Mouse (Mus musculus): ENCODE data around the gene Ccdc3.

Ccdc3 gene

DNA sequence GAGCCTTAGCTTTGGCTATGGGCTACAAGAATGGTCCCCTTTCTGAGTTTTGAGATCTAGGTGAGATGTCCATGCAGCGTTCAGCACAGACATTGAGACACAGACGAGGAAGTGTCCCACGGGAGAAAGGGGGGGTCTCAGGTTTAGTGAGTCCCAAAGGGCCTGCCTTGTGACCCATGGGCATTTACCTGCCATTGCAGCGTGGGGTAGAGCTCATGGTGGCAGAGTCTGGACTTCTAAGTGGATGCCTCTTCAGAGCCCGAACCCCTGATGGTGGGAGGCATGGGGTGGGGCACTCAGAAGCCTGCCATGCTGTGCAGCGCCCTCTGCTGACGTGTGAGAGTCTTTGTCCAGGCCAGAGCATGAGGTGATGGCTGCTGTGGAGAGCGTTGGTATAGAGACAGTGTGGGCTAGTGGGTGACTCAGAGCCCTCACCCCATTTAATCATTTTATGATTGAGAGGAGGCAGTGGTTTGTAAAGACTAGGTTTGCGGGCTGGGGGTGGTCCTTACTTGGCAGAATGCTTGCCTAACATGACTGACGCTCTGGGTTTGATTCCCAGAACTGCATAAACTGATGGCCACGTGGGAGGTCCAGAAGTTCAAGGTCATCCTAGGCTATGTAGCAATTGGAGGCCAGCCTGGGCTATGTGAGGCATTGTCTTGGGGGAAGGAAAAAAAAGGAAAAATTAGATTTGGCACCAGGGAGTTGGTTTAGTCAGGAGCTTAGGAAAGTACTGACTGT lies 23.6 kb downstream of the Ccdc3 start:
- DNase-seq: no peak

DNA sequence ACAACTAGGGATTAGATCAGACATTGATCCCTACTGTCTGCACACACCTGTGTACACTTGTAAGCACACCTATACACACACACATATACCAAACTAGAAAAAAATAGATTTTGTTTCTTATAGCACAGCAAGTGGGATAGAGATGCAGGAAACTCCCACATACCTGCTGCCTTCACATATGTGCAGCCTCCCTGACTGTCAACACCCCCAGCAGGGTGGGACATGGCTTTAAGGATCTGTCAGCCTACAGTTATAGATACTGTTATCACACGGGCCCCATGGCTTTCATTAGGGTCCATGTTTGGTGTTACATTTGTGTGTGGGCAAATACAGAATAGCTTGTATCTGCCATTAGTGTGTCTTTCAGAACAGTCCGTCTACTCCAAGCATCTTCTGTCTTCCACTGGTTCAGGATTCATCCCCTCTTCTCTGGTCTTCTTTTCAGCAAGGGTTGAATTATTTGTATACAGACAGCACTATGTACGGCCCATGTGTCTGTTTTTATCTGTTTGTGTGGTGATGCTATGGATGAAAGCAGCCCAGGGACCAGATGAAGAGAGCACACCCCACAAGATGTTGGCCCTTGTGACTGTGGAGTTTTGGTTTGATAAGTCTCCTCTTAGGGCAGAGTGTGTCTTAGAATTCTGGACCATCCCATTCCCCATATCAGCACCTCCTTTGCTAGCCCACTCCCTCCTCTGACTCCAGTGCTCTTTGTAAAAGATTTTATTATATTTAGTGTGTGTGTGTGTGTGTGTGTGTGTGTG lies 24.5 kb downstream of the Ccdc3 start:
- peak; percentile 55 for DNase-seq

DNA sequence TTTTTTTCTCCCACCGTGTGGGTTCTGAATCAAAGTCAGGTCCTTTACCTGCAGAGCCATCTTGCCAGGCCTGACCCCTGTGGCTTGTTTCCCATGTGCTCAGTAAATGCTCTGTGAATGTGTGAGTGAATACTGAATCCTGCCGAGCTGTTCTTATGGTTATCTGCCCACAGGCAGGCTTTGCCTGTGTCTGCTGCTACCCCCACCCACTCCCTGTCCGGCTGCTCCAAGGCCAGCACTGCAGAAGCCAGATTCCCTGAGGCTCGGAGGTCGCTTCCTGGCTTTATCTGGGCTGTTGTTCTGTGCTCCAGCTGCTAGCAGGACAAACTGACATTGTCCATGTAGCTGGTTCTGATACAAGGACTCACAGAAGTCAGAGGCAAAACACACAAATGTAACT lies 25.2 kb downstream of the Ccdc3 start:
- no peak for DNase-seq

DNA sequence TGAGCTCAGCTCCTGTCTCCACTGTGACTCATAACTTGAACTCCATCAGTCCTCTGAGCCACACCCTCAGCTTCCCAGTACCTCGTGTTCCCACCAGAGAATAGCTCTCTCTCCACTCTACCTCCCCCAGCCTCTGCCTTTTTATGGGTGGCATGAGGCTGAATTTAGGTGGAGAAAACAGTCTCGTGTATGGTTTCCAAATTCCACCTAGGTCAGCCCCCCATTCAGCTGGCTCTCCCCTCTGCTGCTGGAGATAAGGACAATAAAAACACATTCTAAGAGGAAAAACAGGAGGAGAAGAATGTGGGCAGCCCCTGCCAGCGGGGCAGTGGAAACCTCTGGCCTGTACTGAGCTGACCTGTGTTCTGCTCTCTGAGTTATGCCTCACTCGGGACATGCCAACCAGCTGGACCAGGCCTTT lies 28.4 kb downstream of the Ccdc3 start:
- peak; percentile 47 for DNase-seq

DNA sequence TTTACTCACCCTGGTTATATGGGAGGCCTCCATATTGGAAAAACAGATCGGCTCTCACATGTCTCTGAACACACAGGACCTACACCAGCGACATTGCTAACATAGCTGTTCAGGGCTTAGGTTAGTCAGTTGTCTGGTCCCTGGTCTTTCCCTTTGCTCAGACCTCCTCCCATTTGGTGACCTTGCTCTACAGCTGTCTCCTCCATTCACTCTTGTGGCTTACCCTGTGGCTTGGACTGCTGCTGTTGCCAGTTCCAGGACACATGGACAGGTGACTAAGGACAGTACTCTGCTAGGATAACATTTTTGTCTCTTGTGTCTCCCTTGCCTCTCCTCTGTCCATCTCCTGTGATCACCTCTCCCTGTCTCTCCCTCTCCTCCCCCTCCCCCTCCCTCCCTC lies 29.2 kb downstream of the Ccdc3 start:
- DNase-seq: no peak

DNA sequence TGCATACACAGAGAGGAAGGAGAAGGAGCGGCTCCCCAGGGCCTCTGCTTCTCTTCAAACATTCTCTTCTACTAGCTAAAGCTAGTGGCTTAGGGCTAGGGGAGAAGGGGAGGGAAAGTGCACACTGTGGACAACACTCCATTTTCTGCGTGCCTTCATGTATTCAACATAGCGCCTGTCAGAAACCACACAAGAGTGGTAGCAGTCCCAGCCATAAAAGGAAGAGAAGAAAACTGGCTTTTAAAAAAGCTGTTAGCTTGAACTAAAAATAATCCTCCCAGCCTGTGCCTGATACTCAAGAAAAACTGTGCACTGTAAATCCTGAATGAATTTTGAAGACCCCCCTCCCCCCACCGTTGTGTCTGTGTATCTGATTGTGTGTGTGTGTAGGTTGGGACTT lies 33.2 kb downstream of the Ccdc3 start:
- no peak for DNase-seq

DNA sequence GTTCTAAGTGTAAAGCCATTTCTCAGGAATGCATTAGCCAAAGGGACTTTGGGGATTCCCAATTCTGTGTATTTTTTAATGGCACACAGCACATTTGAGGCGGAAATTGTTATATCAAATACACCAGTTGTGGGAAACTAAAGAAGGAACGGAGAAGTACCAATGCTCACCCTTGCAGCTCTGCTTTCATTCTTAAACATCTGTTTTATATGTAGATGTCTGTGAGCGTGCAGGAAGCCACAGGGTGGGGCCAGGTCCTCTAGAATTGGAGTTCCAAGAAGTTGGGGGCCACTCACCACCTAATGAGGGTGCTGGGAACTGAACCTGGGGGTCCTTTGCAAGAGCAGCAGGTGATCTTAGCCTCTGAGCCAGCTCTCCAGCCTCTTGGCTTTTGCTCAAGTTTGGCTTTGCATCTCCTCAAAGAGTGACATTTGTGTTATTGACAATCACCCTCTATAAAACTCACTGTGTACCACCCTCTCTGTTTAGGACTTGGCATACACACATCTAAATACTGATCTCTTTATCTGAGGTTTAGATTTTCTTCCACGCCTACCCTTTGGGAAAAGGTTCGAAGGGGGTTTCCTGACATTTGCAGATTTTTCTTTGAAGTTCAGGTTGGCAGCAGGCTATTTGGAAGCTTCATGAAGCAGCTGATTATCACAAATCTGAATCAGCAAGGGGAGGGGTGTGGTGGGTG lies 33.9 kb downstream of the Ccdc3 start:
- DNase-seq: no peak

DNA sequence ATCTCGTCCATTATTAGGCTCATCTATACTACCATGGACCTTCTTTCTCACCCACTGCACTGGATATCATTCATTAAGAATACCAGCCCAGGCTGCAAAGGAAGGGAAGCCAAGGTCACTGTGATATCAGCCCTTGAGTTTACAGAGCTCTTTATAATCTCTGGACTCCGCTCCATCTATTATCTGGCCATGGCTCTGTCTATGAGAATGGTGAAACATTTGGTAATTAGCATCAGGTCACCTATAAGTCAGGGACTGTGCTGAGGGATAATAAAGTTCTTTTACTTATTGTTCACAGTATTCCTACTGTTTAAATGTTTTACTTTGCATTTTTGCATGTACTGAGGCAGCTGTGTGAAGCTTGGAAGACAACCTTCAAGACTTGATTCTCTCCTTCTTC lies 35.2 kb downstream of the Ccdc3 start:
- DNase-seq: no peak

DNA sequence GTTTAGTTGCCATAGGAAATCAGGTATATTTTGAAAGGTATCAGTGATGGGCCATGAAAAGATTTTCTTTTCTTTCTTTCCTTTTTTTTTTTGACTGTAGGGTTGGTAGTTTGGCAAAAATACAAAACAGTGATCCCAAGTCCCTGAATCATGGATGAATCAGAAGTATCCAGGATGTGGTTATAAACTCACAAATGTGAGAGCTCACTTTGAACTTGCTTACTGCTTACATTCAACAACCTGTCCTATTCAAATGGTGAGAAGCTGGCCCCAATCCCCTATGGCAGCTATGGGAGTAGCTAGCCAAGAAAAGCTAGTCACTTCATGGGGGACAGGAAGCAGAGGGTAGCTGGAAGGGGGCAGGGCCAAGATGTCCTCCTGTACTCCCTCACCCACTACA lies 37.1 kb downstream of the Ccdc3 start:
- no peak for DNase-seq

DNA sequence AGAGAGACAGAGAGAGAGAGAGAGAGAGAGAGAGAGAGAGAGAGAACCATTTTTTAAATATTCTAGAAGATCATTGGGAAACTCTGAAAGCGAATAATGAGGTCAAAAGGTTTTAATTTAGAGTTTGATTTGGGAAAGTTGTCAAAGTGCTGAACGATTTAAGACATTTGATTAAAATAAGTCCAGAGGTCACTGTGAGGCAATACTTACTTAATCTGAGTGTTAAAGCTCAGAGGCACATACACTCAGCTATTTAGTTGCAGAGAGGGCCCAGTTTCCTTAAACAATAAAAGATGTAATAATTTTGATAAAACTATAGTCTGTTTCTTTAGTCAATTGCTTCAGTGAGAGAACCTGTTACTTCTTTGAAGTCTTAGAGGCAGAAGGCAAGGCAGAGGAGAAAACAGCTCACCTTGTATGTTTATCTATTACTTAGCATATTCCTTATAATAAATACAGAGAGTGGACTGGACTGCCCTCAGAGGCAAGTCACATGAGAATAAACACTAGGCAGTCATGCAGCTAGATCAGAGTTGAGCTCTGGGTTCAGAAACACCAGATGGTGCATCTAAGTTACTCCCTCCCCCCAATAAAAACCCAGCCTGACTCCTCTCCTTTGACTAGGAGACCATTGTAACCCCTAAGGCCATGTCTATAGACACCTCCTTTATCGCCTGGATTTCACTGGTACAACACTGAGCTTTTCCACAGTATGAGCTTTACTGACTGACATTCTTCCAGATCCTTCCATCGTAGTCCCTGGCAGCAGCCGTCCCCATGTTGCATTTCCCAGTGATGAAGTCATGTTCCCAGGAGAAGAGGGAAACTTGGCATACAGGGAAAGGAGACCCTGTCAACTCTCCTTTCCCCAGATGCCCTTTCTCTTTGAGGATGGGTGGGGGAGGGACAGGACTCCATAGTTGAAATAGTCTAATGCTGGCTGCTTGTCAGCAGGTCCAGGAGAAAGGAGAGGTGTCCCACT lies 44.2 kb downstream of the Ccdc3 start:
- DNase-seq: no peak

DNA sequence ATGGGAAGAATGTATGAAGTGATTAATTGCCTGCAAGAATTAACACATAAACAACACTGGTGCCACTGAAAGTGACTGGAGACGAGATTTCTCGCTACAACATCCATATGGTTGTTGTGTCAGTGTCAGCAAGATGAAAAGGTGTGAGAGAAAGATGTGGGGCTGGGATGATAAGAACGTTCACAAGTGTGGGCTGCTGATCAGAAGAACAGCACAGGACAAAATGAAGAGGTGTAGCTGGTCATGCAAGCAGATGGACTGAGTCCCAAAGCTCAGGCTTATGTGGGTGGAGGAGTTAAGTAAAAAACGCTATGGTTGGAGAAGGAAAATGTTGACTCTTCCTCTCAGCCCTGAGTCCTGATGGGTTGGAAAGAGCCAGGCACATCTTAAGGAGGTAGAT lies 46.6 kb downstream of the Ccdc3 start:
- DNase-seq: peak; percentile 27

DNA sequence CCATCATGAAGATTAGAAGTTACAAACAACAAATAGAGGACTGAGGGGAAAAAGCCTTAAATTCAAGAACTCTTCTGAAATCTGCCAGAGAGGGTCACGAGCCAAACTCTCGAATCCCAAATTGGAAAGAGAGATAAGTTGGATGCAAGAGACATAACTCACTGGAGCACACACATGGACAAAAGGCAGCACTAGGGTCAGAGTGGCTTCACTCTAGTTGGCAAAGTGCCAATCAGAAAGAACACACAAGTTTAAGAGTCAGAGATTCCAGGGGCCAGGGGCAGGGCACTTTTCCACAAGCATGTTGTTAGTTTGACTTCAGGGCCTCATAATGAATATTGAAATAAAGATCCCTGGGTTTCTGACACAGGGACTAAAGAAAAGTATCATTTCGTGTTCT lies 48.1 kb downstream of the Ccdc3 start:
- no peak for DNase-seq

DNA sequence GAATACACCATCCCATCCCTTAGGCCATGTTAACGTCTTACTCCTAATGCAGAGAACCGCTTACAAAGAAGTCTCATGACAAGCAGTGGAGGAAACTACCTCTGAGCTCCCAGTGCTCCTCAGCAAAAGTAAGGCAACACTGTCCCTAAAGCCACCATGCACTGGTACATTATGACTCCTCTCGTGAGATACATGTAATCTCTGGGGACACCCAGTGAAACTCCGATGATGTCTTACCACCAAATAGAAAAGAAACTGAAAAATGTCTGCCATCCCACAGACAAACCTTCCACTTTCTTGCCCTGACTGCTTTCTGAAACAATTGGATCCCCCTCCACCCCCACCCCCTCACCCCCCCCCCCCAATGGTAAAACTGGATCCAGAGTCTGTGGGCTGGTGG lies 54.6 kb downstream of the Ccdc3 start:
- DNase-seq: no peak

DNA sequence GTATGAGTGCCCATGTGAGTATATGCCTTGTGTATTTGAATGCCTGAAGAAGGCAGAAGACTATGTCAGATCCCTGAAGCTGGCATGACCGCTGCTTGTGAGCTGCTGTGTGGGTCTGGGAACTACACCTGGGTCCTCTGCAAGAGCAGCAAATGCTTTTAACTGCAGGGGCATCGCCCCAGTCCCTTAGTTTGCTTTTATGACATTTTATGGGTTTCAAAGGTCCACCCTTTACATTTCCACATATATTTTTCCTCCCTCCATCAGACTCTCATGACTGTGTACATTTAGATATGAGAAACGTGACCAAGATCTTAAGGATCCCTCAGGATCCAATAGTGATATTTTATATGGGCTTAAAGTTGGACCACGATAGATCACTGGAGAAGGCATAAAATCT lies 55.5 kb downstream of the Ccdc3 start:
- DNase-seq: no peak

DNA sequence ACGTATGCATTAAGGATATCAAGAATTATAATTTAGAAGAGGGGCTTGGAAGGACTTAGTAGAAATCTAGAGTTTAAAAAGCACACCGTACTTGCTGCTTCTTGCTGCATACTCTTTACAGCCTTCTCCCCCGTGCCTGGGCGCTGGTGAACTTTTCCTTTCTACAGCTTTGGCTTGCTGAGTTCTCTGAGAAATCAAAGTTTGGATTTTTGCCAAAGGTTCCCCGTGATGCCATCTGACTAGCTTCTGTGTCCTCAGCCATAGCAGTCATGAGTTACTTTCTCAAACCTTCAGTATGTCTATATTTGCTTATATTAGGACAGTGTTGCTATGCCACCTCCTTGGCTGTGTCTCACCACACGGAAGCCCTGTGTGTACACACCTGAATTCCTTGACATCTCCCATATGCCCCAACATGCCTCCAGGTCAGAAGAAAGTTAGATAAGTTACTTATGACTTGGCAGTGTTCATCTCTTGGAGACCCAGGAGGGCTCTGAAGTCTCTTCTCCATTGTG lies 57.2 kb downstream of the Ccdc3 start:
- peak; percentile 14 for DNase-seq

DNA sequence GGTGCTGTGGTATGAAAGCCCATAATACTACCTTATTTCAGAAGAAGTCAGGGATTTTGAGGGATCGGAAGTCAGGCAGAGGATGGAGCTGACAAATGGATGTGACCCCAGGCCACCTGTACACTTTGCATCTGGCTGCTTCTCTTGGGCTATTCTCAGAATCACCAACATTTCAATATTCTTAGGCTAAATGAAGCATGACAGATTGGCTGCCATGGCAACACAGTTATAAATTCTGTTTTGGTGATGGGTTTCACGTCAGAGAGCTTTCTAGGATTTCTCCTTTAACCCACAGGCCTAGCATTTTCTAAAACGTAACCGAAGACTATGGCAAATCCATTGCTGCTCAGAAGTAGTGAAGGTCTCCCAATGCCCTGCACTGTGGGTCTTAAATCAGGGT lies 59.9 kb downstream of the Ccdc3 start:
- no peak for DNase-seq

DNA sequence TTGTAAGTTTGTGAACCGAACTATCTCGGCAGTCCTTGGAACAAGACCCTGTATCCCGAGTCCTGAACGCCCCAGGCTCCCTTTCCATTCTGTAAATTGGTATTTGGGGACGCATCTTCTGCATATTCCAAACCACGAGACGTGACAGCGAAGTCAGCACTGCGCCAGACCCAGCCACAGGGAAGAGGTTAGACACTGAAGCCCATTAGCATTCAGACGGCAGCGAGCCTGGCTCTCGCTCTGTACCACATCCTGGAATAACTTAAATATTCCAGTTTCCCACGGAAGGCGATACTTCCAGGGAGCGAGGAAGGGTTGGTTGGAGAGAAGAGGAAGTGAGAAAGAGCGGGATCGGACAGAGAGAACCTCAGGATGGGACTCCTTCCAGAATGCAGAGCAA lies 61.7 kb downstream of the Ccdc3 start:
- DNase-seq: no peak

DNA sequence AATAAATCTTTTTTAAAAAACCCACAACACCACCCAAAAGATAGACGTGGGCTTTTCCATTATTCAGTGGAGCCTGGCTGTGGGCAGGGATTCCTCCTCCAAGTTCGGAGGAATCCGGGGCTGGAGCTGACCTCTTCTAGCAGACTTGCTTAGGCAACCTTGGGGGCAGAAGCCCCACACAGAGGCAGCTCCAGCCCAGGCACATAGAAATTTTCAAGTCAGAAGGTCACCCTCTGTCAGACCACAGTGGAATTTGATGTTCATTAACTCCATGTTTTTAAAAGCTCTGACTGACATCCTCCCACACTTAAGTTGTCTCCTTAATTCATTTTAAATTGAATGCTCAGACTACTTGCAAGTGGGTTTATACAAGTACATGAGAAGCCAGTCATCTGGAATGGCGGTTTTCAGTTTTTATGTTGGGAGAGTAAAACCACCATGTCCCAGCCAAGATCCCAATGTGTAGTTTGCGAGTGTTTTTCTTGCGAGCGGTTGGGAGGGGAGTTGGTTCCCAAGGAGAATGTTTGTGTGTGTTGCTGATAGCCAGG lies 63.3 kb downstream of the Ccdc3 start:
- no peak for DNase-seq

DNA sequence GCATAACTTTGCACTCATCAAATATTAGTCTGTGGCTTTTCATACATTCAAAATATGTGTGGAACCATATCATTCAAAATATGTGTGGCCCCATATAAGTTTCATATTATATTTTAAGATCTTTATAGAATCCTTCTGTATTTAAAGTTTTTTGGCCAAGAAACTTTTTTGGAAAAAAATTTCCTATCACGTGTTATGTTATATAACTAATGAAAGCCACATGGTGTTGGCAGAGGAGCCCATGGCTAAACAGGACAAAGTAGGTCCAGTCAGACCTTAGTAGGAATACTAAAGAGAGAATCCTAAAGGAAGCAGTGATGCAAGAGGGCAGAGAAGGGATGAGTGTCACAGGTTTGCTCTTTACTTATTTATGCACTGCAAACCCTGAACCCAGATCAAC lies 65.6 kb downstream of the Ccdc3 start:
- DNase-seq: no peak

DNA sequence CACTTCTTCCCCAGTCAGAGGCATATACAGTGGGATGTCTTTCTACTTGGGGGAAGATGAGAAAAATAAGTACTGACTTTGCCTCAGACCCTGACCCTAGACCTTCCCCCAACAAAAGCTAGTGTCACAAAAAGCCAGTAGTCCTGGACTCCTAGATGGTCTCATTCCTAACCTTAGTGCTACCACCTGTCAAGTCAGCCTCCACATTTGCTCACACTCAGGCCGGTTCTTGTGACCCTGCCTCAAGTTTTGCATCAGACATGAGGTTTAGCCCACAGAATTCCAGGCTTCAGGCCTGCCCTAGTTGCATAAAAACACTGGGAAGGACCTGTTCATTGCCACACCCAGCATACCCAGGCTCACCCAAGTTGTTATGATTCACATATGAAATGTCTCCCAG lies 67.4 kb downstream of the Ccdc3 start:
- no peak for DNase-seq

DNA sequence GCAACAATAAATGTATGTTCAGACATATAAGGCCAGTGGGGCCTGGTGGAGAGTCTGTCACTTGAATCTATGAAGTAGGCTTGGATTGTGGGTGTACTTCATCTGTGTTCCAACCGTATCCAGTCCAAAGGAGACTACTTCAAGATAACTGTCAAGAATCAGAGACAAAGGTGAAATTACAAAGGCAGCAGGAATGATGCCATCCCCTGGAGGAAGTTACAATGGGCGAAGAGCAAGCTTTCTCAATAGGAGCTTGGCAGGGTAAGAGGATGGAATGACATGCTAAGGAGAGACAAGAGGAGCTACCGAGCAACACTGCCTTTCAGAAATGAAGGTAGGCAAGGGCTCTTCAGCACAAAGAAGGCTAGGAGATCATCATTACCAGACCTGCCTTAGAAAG lies 69.1 kb downstream of the Ccdc3 start:
- no peak for DNase-seq

DNA sequence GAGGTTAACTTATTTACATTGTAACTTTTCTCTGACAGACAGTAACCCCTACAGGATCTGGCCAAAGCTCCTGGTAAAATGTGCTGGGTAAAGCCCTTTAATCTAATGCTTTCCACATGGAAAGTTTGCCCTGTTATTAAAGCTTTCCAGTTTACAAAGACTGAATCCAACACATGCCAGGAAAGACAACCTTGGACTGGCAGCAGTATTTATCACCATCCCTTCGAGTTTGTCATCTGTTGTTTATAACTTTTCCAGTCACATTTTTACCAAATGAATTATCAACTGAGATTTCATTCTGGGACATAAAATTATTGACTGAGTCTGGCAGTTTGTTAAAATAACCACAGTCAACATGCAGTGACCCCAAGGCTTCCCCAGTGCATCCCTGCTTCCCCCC lies 77.0 kb downstream of the Ccdc3 start:
- no peak for DNase-seq

Measured in right cerebral cortex, adult 18-20 months (tissue).